Mouse (Mus musculus): Measurements from ENCODE around the gene Cacna1d. TPM values are rescaled to one million over a fixed set of nuclear protein-coding genes. Genes with fewer than 3 reads are reported as not detected.

The Cacna1d gene
- polyA plus RNA-seq, 1 experiment: not detected

DNA sequence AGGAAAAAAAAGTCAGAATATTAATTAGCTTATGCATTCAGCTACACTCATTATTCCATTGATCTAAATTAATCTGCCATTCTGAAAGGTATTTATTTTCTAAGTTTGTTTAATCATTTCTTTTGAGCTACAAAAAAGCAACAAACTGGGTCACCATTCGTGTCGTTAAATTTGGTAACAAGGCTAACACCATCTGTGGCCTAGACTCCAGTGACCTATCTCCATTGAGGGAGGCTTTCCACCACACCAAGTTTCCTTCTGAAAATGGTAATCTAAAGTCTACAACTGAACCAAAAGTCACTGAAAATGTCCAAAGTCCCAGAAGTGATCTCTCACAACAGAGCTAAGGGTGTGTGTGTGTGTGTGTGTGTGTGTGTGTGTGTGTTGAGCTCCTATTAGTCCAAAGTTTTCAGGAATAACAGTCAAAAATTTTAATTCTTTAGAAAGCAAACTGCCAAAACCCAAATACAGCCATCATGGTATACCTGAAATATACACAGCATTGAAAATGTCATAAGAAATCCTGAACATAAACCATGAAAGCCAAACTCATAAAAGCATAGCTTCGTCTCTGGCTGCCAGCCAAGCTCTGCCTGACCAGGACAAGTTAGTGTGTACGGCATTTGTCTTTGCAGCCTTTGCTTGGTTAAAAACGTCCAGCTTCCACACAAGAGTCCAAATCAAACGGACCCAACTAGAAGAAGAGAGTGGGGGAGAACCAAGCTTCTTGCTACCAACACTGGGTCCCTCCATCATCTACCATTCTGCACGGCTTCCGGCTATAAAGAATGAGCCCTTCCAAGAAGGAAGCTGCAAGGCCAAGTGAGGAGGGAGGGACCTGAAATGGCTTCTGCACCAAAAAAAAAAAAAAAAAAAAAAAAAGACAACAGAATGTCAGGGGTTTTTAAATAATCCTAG is 146.0 kb downstream of the Cacna1d start:
- H3ac ChIP-seq (ENCODE audit: control insufficient read depth, insufficient read length, low read depth): no peak overlapping the region
- H3K27me3 ChIP-seq (ENCODE audit: control insufficient read depth, insufficient read depth, insufficient read length): peaks cover 42% of the 10 kb centered on the region
- H3K79me3 ChIP-seq (ENCODE audit: low read depth): no peaks in the 10 kb centered on the region
- TF ChIP-seq CTCF (IDR thresholded peaks at IDR 0.05; ENCODE audit: control insufficient read depth, insufficient read depth, insufficient read length) (no peak), MAX (IDR thresholded peaks at IDR 0.05) (no peak), MYOG (IDR thresholded peaks at IDR 0.05; ENCODE audit: control insufficient read depth, extremely low read depth, insufficient read length) (no peak), CEBPB (IDR thresholded peaks at IDR 0.05; ENCODE audit: low read depth) (no peak), USF1 (IDR thresholded peaks at IDR 0.05; ENCODE audit: low read depth) (no peak), MYOD1 (IDR thresholded peaks at IDR 0.05; ENCODE audit: control insufficient read depth, insufficient read length, low read depth) (no peak), FOSL1 (IDR thresholded peaks at IDR 0.05; ENCODE audit: insufficient read depth, low read length, poor library complexity, severe bottlenecking) (no peak)
- no peaks in the 10 kb centered on the region for H3K79me2 ChIP-seq (ENCODE audit: control insufficient read depth, insufficient read depth)
- no peak overlapping the region for H3K4me3 ChIP-seq (ENCODE audit: insufficient read depth, poor library complexity, severe bottlenecking)
- no peaks in the 10 kb centered on the region for H3K36me3 ChIP-seq (ENCODE audit: control insufficient read depth, insufficient read depth)

DNA sequence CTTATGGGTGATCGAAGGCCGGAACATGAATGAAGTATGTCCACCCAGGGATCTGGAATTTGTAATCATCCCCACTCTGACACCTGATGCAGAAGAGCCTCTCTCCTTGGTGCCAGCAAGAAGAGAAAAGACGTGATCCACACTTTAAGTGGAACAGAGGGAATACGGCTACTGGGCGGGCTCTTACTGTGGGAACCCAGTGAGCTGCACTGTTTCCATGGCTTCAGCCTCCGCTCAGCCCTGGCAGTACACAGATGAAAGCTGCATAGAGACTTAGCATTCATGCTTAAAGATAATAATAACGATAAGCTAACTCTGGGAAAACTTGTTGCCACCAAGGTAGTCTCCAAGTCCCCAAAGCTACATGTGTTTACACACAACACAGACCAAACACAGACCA is 147.5 kb downstream of the Cacna1d start:
- Histone ChIP-seq H3ac (ENCODE audit: control insufficient read depth, insufficient read length, low read depth) (no peak overlapping the region), H3K79me2 (ENCODE audit: control insufficient read depth, insufficient read depth) (no peaks in the 10 kb centered on the region), H3K27me3 (ENCODE audit: control insufficient read depth, insufficient read depth, insufficient read length) (peaks cover 31% of the 10 kb centered on the region), H3K79me3 (ENCODE audit: low read depth) (no peaks in the 10 kb centered on the region), H3K4me3 (ENCODE audit: insufficient read depth, poor library complexity, severe bottlenecking) (no peak overlapping the region), H3K36me3 (ENCODE audit: control insufficient read depth, insufficient read depth) (no peaks in the 10 kb centered on the region)
- no peak for TF ChIP-seq MYOD1 (IDR thresholded peaks at IDR 0.05; ENCODE audit: control insufficient read depth, insufficient read length, low read depth)
- TF ChIP-seq MYOG (IDR thresholded peaks at IDR 0.05; ENCODE audit: control insufficient read depth, extremely low read depth, insufficient read length): no peak
- no peak for TF ChIP-seq CEBPB (IDR thresholded peaks at IDR 0.05; ENCODE audit: low read depth)
- no peak for TF ChIP-seq CTCF (IDR thresholded peaks at IDR 0.05; ENCODE audit: control insufficient read depth, insufficient read depth, insufficient read length)
- TF ChIP-seq USF1 (IDR thresholded peaks at IDR 0.05; ENCODE audit: low read depth): no peak
- no peak for TF ChIP-seq FOSL1 (IDR thresholded peaks at IDR 0.05; ENCODE audit: insufficient read depth, low read length, poor library complexity, severe bottlenecking)
- TF ChIP-seq MAX (IDR thresholded peaks at IDR 0.05): no peak

DNA sequence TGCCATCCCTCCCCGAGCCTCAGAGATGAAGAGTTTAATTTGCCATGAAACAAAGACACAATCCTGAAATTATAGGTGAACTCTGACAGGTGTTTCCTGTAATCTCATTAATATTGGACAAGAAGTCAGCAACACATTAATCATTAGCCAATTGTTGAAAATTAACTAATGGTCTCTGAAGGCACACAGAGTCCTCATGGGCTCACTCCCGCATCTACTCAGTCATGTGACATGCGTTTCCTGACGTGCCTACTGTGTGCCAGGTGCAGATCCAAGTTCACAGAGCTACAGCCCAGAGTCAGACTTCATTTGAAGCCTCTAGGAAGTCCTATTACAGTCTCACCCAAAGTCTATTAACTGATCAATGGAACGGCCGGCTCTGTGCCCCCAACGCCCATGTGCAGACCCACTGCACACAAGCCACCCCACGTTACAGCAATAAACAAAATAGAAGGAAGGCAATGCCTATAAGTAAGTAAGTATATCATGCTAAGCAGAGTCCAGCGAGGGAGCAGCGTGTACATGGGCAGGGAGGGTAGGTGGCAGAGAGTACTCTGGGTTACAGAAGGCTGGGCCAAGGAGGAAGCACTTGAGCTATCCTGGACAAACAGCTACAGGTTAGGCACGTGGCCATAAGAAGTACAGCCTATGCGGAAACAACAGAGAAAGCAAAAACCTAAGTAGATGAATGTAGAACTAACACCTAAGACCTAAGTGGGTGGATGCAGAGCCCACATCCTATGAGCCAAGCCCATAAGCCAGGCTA is 149.2 kb downstream of the Cacna1d start:
- Histone ChIP-seq H3K79me2 (ENCODE audit: control insufficient read depth, insufficient read depth) (no peaks in the 10 kb centered on the region), H3K79me3 (ENCODE audit: low read depth) (no peaks in the 10 kb centered on the region), H3ac (ENCODE audit: control insufficient read depth, insufficient read length, low read depth) (no peak overlapping the region), H3K4me3 (ENCODE audit: insufficient read depth, poor library complexity, severe bottlenecking) (no peak overlapping the region), H3K36me3 (ENCODE audit: control insufficient read depth, insufficient read depth) (no peaks in the 10 kb centered on the region), H3K27me3 (ENCODE audit: control insufficient read depth, insufficient read depth, insufficient read length) (peaks cover 33% of the 10 kb centered on the region)
- no peak for TF ChIP-seq CEBPB (IDR thresholded peaks at IDR 0.05; ENCODE audit: low read depth)

DNA sequence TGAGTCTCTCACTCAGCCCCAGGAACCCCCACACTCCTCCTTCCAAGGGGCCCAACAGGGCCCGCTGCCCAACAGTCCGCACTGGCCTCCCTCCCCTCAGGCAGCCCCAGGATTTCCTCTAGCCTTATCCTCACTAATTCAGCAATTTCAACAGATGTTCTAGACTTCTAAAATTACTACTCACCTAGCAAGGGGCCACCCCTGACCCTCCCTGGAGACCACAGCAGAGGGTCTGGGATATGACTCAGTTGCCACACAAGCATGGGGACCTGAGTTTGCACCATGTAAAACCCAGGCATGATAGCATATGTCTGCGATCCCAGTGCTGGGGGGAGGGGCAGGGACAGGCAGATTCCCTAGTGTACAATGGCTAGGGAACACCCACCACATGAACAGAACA is 151.1 kb downstream of the Cacna1d start:
- H3K36me3 ChIP-seq (ENCODE audit: control insufficient read depth, insufficient read depth): no peaks in the 10 kb centered on the region
- no peaks in the 10 kb centered on the region for H3K79me2 ChIP-seq (ENCODE audit: control insufficient read depth, insufficient read depth)
- no peaks in the 10 kb centered on the region for H3K79me3 ChIP-seq (ENCODE audit: low read depth)
- TF ChIP-seq MYOG (IDR thresholded peaks at IDR 0.05; ENCODE audit: control insufficient read depth, extremely low read depth, insufficient read length): no peak
- TF ChIP-seq CTCF (IDR thresholded peaks at IDR 0.05; ENCODE audit: control insufficient read depth, insufficient read depth, insufficient read length): no peak
- no peak for TF ChIP-seq MYOD1 (IDR thresholded peaks at IDR 0.05; ENCODE audit: control insufficient read depth, insufficient read length, low read depth)
- no peak for TF ChIP-seq CEBPB (IDR thresholded peaks at IDR 0.05; ENCODE audit: low read depth)
- TF ChIP-seq USF1 (IDR thresholded peaks at IDR 0.05; ENCODE audit: low read depth): no peak
- no peak for TF ChIP-seq MAX (IDR thresholded peaks at IDR 0.05)
- no peak for TF ChIP-seq FOSL1 (IDR thresholded peaks at IDR 0.05; ENCODE audit: insufficient read depth, low read length, poor library complexity, severe bottlenecking)
- no peak overlapping the region for H3ac ChIP-seq (ENCODE audit: control insufficient read depth, insufficient read length, low read depth)
- H3K4me3 ChIP-seq (ENCODE audit: insufficient read depth, poor library complexity, severe bottlenecking): no peak overlapping the region
- peaks cover 41% of the 10 kb centered on the region for H3K27me3 ChIP-seq (ENCODE audit: control insufficient read depth, insufficient read depth, insufficient read length)

DNA sequence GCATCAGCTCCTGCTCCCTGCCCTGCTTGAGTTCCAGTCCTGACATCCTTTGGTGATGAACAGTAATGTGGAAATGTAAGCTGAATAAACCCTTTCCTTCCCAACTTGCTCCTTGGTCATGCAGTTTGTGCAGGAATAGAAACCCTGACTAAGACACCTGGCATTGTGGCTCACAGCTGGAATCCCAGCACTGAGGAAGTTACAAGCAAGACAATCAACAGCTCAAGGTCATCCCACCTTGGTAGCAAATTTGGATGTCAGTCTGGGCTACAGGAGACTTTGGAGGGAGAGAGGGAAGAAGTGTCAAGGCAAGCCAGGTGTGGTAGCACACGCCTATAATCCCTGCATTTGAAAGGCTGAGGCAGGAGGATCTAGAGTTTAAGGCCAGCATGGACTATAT is 159.4 kb downstream of the Cacna1d start:
- H3K36me3 ChIP-seq (ENCODE audit: control insufficient read depth, insufficient read depth): no peaks in the 10 kb centered on the region
- no peak overlapping the region for H3ac ChIP-seq (ENCODE audit: control insufficient read depth, insufficient read length, low read depth)
- H3K4me3 ChIP-seq (ENCODE audit: insufficient read depth, poor library complexity, severe bottlenecking): no peak overlapping the region
- no peaks in the 10 kb centered on the region for H3K79me2 ChIP-seq (ENCODE audit: control insufficient read depth, insufficient read depth)
- no peaks in the 10 kb centered on the region for H3K79me3 ChIP-seq (ENCODE audit: low read depth)
- no peak for TF ChIP-seq MAX (IDR thresholded peaks at IDR 0.05)
- H3K27me3 ChIP-seq (ENCODE audit: control insufficient read depth, insufficient read depth, insufficient read length): peaks cover 27% of the 10 kb centered on the region
